Mouse (Mus musculus) left cerebral cortex, adult 2 months (tissue): ENCODE data around the gene Cd2. TPM values are rescaled to one million over a fixed set of nuclear protein-coding genes. Genes with fewer than 3 reads are reported as not detected.

ENCODE experiments used
- DNase-seq, 2 experiments: peaks; one replicate each; pipeline ENCODE4 v3.0.0; 2021 to 2022; ENCODE audit warnings: low spot score in 2 of 2, mixed read lengths in 1 of 2; ENCODE audit errors: extremely low spot score in 1 of 2
- H3K27ac ChIP-seq: fragments of 200-600 bp; 2 replicates; pipeline ENCODE4 v1.8.1; 2022
- H3K4me3 ChIP-seq: fragments of 200-600 bp; 2 replicates; pipeline ENCODE4 v1.8.1; 2022
- CTCF ChIP-seq: fragments of 200-600 bp; IDR thresholded peaks from 2 replicates; pipeline ENCODE4 v1.8.1; 2022; ENCODE audit warnings: antibody characterized with exemption, mild to moderate bottlenecking, moderate library complexity
- intact Hi-C: fragments of 180-260 bp; cut with DNase I; formaldehyde crosslinking; loops from one replicate; pipeline ENCODE4 v1.15.1; 2025
- total RNA-seq, 2 experiments: library from RNA; stranded (reverse); gene quantifications; 2 replicates each; pipeline ENCODE4 v1.2.3; 2021

The Cd2 gene
- total RNA-seq, 2 experiments from 2014 or later, result not detected

GRCm38 (mm10) chr3:101280348-101281311 lies 7.1 kb downstream of the Cd2 start:
- Histone ChIP-seq H3K4me3 (no peak overlapping the region), H3K27ac (no peak overlapping the region)
- TF ChIP-seq CTCF, result no peak
- no peak for DNase-seq
- intact Hi-C loops, result no loop called here

GRCm38 (mm10) chr3:101279561-101279960 lies 8.2 kb downstream of the Cd2 start:
- H3K4me3 ChIP-seq, result no peak overlapping the region
- no peak for TF ChIP-seq CTCF
- DNase-seq, result no peak
- intact Hi-C loops, result no loop called here
- H3K27ac ChIP-seq, result no peak overlapping the region

- Histone ChIP-seq H3K27ac (no peak overlapping the region), H3K4me3 (no peak overlapping the region)
- no peak for DNase-seq
- intact Hi-C loops, result no loop called here
- TF ChIP-seq CTCF, result no peak
Measured at GRCm38 (mm10) chr3:101278396-101278795, 9.3 kb downstream of the Cd2 start.

GRCm38 (mm10) chr3:101277830-101278229 lies 9.9 kb downstream of the Cd2 start:
- intact Hi-C loops, result no loop called here
- DNase-seq, result no peak
- Histone ChIP-seq H3K4me3 (no peak overlapping the region), H3K27ac (no peak overlapping the region)
- TF ChIP-seq CTCF, result no peak

DNA sequence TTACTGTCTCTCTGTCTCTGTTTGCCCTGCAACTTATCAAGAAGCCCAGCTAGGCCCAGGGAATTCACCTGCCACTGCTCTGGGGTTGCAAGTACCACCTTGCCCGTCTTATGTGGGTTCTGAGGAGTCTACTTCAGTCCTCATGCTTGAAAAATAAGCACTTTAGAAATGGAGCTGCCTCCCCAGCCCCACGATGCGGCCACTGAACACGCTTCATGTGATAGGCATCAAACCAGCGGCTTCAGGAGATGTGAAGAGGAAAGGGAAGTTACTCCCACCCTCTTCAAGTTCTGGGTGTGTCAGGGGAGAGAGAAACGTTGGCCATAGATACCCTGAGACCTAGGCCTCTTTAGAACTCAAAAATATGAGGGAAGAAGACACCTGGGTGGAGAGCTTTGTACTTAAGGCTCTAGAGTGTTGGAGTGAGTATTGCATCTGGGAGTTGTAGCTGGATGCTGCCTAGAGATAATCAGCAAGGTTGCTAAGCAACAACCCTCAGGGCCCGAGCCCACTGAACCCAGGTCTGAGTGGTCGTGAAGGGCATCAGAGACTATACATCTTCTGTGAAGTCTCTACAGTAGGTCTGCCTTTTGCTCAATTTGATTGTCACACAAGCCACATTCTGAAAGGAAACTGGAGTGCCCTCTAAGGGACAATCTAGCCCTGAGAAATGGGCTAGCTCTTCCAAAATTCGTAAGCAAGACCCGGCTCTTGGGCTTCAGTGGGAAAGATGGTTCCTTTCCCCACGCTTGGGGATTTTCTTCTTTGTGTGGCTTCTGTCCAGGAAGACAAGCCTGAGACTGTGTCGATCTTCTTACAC lies 11.0 kb downstream of the Cd2 start:
- H3K4me3 ChIP-seq, result no peak overlapping the region
- no peak for DNase-seq
- intact Hi-C loops, result no loop called here
- peak; percentile 15 for TF ChIP-seq CTCF
- H3K27ac ChIP-seq, result no peak overlapping the region

- H3K4me3 ChIP-seq, result no peak overlapping the region
- intact Hi-C loops, result no loop called here
- H3K27ac ChIP-seq, result no peak overlapping the region
- no peak for DNase-seq
- TF ChIP-seq CTCF, result no peak
Measured at GRCm38 (mm10) chr3:101275636-101276300, 12.0 kb downstream of the Cd2 start.

DNA sequence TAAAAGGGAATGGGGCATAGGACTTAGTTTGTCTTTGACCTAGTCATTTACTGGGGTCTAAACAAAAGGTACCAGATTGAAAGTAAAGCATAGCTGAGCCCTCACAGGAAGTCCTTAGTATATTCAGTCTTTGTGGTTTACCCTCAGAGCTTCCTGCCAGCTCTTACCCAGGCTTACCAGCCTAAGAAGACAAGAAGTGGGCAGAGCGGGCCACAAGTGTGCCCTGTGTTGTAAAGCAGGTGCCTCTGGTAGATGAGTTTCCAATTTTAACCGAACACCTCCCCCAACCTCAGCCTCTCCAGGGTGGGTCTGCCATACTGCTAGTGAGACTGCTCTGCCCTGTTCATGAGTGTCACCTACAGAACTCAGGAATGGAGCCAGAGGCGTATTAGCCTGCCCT lies 12.9 kb downstream of the Cd2 start:
- no peak for DNase-seq
- Histone ChIP-seq H3K27ac (no peak overlapping the region), H3K4me3 (no peak overlapping the region)
- intact Hi-C loops, result no loop called here
- no peak for TF ChIP-seq CTCF

DNA sequence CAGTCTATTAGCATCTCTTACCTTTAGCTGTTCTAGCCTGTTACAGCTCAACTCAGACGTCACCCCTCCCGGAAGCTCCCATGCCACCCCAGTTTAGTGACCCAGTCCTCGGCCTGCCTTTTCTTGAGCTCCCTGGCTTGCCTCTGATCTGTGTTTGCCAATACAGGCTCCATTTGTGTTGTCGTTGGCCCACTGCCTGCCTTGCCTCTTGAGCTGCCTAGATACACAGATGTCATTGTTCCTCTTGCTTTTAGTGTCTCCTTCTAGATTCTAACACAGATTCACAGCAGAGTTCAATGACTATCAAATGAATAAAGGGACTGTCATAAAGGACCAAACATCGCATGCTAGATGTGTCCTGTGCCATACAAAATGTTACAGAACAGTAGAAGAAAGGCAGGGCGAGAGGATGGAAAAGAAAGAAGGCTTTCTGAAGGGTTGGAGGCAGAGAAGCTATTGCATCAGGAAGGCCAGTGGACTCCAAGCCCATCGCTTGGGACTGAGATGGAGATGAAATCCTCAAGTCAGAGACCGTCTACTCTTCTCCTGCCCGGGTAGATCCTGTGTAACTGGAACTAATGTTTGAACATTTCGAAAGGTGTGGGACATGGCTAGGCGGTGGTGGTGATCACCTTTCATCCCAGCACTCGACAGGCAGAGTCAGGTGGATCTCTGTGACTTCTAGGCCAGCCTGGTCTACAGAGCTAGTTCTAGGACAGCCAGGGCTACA lies 13.5 kb downstream of the Cd2 start:
- peak in 1 of 2 experiments; percentile 32 for DNase-seq
- no peak overlapping the region for H3K27ac ChIP-seq
- no peak for TF ChIP-seq CTCF
- intact Hi-C loops, result no loop called here
- H3K4me3 ChIP-seq, result no peak overlapping the region

GRCm38 (mm10) chr3:101272166-101272565 lies 15.6 kb downstream of the Cd2 start:
- Histone ChIP-seq H3K27ac (no peak overlapping the region), H3K4me3 (no peak overlapping the region)
- intact Hi-C loops, result no loop called here
- no peak for TF ChIP-seq CTCF
- DNase-seq, result no peak

DNA sequence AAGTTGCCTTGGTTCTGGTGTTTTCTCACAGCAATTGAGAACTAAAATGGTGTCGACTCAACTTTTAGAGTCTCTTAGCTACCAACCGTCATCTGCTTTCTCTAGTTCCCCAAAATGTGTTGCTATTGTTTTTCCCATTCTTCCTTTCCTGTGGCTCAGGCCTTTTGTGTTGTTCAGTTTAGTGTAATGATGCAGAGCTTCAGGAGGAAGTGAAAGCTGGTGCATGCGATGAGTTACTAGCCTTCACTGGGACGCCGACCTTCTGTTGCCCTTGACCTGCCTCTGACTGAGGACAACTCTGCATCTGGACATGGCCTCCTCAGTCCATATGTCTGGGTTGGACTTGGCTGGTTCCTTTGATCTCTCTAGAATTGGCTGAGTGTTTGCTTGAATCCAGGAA lies 16.9 kb downstream of the Cd2 start:
- H3K27ac ChIP-seq, result no peak overlapping the region
- intact Hi-C loops, result no loop called here
- TF ChIP-seq CTCF, result no peak
- no peak for DNase-seq
- H3K4me3 ChIP-seq, result no peak overlapping the region

GRCm38 (mm10) chr3:101268361-101268760 lies 19.4 kb downstream of the Cd2 start:
- no peak for DNase-seq
- Histone ChIP-seq H3K27ac (no peak overlapping the region), H3K4me3 (no peak overlapping the region)
- intact Hi-C loops, result no loop called here
- no peak for TF ChIP-seq CTCF
